Mouse (Mus musculus): ENCODE data around the gene Midn. TPM values are rescaled to one million over a fixed set of nuclear protein-coding genes. Genes with fewer than 3 reads are reported as not detected.

Midn gene
- total and polyA plus RNA-seq, 3 experiments = 8.1 to 26.7 TPM; not detected in 1

- no peak overlapping the region for H3K27ac ChIP-seq (ENCODE audit: control insufficient read depth, low read depth, low read length)
- peaks cover 0 to 3% of the 10 kb centered on the region in 2 experiments; a peak in 2 of 4 replicates for H3K36me3 ChIP-seq (ENCODE audit: control insufficient read depth in 1 of 2, insufficient read depth in 2 of 2, low read length in 2 of 2)
Measured at GRCm38 (mm10) chr10:80133226-80133849, 14.7 kb upstream of the Midn start.

GRCm38 (mm10) chr10:80134421-80134820 lies 13.7 kb upstream of the Midn start:
- Histone ChIP-seq H3K27me3 (ENCODE audit: control insufficient read depth in 1 of 2, insufficient read depth in 2 of 2, low read length in 2 of 2) (no peaks in the 10 kb centered on the region), H3K9me3 (replicated peaks; ENCODE audit: insufficient read depth, low read length) (no peaks in the 10 kb centered on the region), H3K9ac (ENCODE audit: control insufficient read depth, low read depth, low read length, poor library complexity, severe bottlenecking) (no peak overlapping the region), H3K4me3 (ENCODE audit: control insufficient read depth in 1 of 2, insufficient read depth in 1 of 2, low read depth in 2 of 2, low read length in 2 of 2) (no peak overlapping the region), H3K36me3 (ENCODE audit: control insufficient read depth in 1 of 2, insufficient read depth in 2 of 2, low read length in 2 of 2) (peaks cover 0 to 4% of the 10 kb centered on the region in 2 experiments; a peak in 2 of 4 replicates), H3K79me2 (ENCODE audit: control insufficient read depth, insufficient read depth, low read length, poor library complexity) (peaks cover 9% of the 10 kb centered on the region), H3K4me1 (ENCODE audit: control insufficient read depth in 1 of 2, insufficient read depth in 2 of 2, low read length in 2 of 2) (peaks cover 0 to 5% of the 10 kb centered on the region in 2 experiments; a peak in 2 of 4 replicates), H3K27ac (ENCODE audit: control insufficient read depth, low read depth, low read length) (no peak overlapping the region)
- TF ChIP-seq ZC3H11A (IDR thresholded peaks at IDR 0.05; ENCODE audit: low read depth, low read length) (no peak), MAX (IDR thresholded peaks at IDR 0.05; ENCODE audit: low read length) (no peak), TBP (IDR thresholded peaks at IDR 0.05; ENCODE audit: low read depth, low read length) (no peak), POLR2AphosphoS2 (IDR thresholded peaks at IDR 0.05; ENCODE audit: low read length) (no peak), MYC (IDR thresholded peaks at IDR 0.05; ENCODE audit: low read depth, low read length) (no peak), TCF12 (IDR thresholded peaks at IDR 0.05; ENCODE audit: low read depth, low read length) (no peak), ZNF384 (IDR thresholded peaks at IDR 0.05; ENCODE audit: low read depth, low read length) (no peak), GATA1 (IDR thresholded peaks at IDR 0.05; ENCODE audit: low read depth, low read length) (no peak), CHD2 (IDR thresholded peaks at IDR 0.05; ENCODE audit: low read length) (no peak), MYB (IDR thresholded peaks at IDR 0.05; ENCODE audit: low read depth, low read length) (no peak), SMC3 (IDR thresholded peaks at IDR 0.05; ENCODE audit: low read depth, low read length) (no peak), NRF1 (IDR thresholded peaks at IDR 0.05; ENCODE audit: insufficient read depth, low read depth, low read length, poor library complexity, severe bottlenecking) (no peak), POLR2A (IDR thresholded peaks at IDR 0.05; ENCODE audit: control insufficient read depth in 1 of 2, insufficient read depth in 1 of 2, low read depth in 1 of 2, low read length in 2 of 2, poor library complexity in 1 of 2) (no peak), POLR2AphosphoS5 (IDR thresholded peaks at IDR 0.05; ENCODE audit: borderline replicate concordance, low read depth, low read length) (no peak)
- no peak for DNase-seq (ENCODE audit: low read depth, low spot score)

More at GRCm38 (mm10) chr10:80133226-80133849, 14.7 kb upstream of the Midn start:
- DNase-seq (ENCODE audit: low read depth, low spot score) = no peak
- H3K9ac ChIP-seq (ENCODE audit: control insufficient read depth, low read depth, low read length, poor library complexity, severe bottlenecking) = no peak overlapping the region
- H3K4me1 ChIP-seq (ENCODE audit: control insufficient read depth in 1 of 2, insufficient read depth in 2 of 2, low read length in 2 of 2) = peaks cover 0 to 3% of the 10 kb centered on the region in 2 experiments; a peak in 1 of 4 replicates
- H3K9me3 ChIP-seq (replicated peaks; ENCODE audit: insufficient read depth, low read length) = no peaks in the 10 kb centered on the region
- TF ChIP-seq ELF1 (IDR thresholded peaks at IDR 0.05; ENCODE audit: low read depth, low read length) (no peak), NELFE (IDR thresholded peaks at IDR 0.05; ENCODE audit: low read depth, low read length) (no peak), MAZ (IDR thresholded peaks at IDR 0.05; ENCODE audit: low read depth, low read length) (peak; percentile 33; the same call in 1 of the 2 replicates), UBTF (IDR thresholded peaks at IDR 0.05; ENCODE audit: borderline replicate concordance, insufficient read depth, low read depth, low read length) (no peak), RCOR1 (IDR thresholded peaks at IDR 0.05; ENCODE audit: low read depth, low read length) (no peak), POLR2A (IDR thresholded peaks at IDR 0.05; ENCODE audit: control insufficient read depth in 1 of 2, insufficient read depth in 1 of 2, low read depth in 1 of 2, low read length in 2 of 2, poor library complexity in 1 of 2) (no peak), CTCF (IDR thresholded peaks at IDR 0.05 in 2 of 3, conservative IDR thresholded peaks at IDR 0.05 in 1 of 3; ENCODE audit: control insufficient read depth in 1 of 3, insufficient read depth in 1 of 3, low read depth in 2 of 3, low read length in 3 of 3, poor library complexity in 1 of 3, severe bottlenecking in 1 of 3) (peak in 2 of 3 experiments; percentile 9 to 25; a peak in 2 of 6 replicates), RAD21 (IDR thresholded peaks at IDR 0.05; ENCODE audit: low read depth, low read length) (no peak; the same call in 1 of the 2 replicates)
- H3K79me2 ChIP-seq (ENCODE audit: control insufficient read depth, insufficient read depth, low read length, poor library complexity) = peaks cover 1% of the 10 kb centered on the region; the same call in 1 of the 2 replicates
- no peaks in the 10 kb centered on the region for H3K27me3 ChIP-seq (ENCODE audit: control insufficient read depth in 1 of 2, insufficient read depth in 2 of 2, low read length in 2 of 2)
- no peak overlapping the region for H3K4me3 ChIP-seq (ENCODE audit: control insufficient read depth in 1 of 2, insufficient read depth in 1 of 2, low read depth in 2 of 2, low read length in 2 of 2)

Data from MEL (cell line).